Mouse (Mus musculus) liver, adult 2 months (tissue): ENCODE data around the gene Ccna1. TPM values are rescaled to one million over a fixed set of nuclear protein-coding genes. Genes with fewer than 3 reads are reported as not detected.

Source experiments
- DNase-seq: peaks from one replicate; pipeline ENCODE4 v3.0.0-alpha.2; 2011; ENCODE audit warnings: low read depth, low spot score; ENCODE audit errors: extremely low read depth
- H3K27ac ChIP-seq: fragments of 200-500 bp; replicated peaks from 2 replicates; pipeline ENCODE4 v1.5.1; 2012; ENCODE audit warnings: low read depth, mild to moderate bottlenecking, control low read depth, inconsistent platforms, low read length; ENCODE audit not compliant: insufficient read depth
- H3K27me3 ChIP-seq: fragments of 200-500 bp; 2 replicates; pipeline ENCODE4 v1.6.1; 2012; ENCODE audit warnings: mild to moderate bottlenecking, moderate library complexity, low read length, inconsistent platforms; ENCODE audit not compliant: control insufficient read depth, insufficient read depth
- H3K36me3 ChIP-seq: fragments of 200-500 bp; 2 replicates; pipeline ENCODE4 v1.6.1; 2012; ENCODE audit warnings: low read length, inconsistent platforms; ENCODE audit not compliant: control insufficient read depth, insufficient read depth
- H3K4me1 ChIP-seq: fragments of 200-500 bp; 2 replicates; pipeline ENCODE4 v1.6.1; 2011; ENCODE audit warnings: low read length; ENCODE audit not compliant: control insufficient read depth, insufficient read depth
- H3K4me3 ChIP-seq: fragments of 200-500 bp; 2 replicates; pipeline ENCODE4 v1.5.1; 2011; ENCODE audit warnings: low read depth, mild to moderate bottlenecking, control low read depth, low read length, moderate library complexity; ENCODE audit not compliant: insufficient read depth
- H3K79me2 ChIP-seq: fragments of 200-500 bp; 2 replicates; pipeline ENCODE4 v1.6.1; 2012; ENCODE audit warnings: inconsistent platforms, mild to moderate bottlenecking, low read length, moderate library complexity; ENCODE audit not compliant: control insufficient read depth, insufficient read depth
- H3K9ac ChIP-seq: fragments of 200-500 bp; 2 replicates; pipeline ENCODE4 v1.6.1; 2012; ENCODE audit warnings: low read depth, mild to moderate bottlenecking, control low read depth, inconsistent platforms, low read length
- CTCF ChIP-seq: fragments of 200-500 bp; IDR thresholded peaks from 2 replicates; pipeline ENCODE4 v1.5.1; 2011; ENCODE audit warnings: low read depth, low read length, control low read depth
- POLR2A ChIP-seq: fragments of 200-500 bp; IDR thresholded peaks from 2 replicates; pipeline ENCODE4 v1.6.1; 2011; ENCODE audit warnings: low read length, control low read depth; ENCODE audit not compliant: insufficient read depth; ENCODE audit errors: extremely low read depth
- WGBS: fragments of 180-500 bp; shearing (Covaris S2); methylation state at CpG from one replicate; pipeline ENCODE4 v1.1.7; 2018; 5-methylcytosine and 5-hydroxymethylcytosine counted together
- polyA plus RNA-seq: library from polyadenylated mRNA; depleted of rRNA; stranded (reverse); fragments of >200 nt; gene quantifications from 2 replicates; pipeline ENCODE4 v1.2.3, GENCODE M21; 2012
- total RNA-seq: library from RNA; depleted of rRNA; stranded (reverse); fragments of >200 nt; gene quantifications from 2 replicates; pipeline ENCODE4 v1.2.3, GENCODE M21; 2014

Gene Ccna1
- total and polyA plus RNA-seq, 2 experiments: not detected

DNA sequence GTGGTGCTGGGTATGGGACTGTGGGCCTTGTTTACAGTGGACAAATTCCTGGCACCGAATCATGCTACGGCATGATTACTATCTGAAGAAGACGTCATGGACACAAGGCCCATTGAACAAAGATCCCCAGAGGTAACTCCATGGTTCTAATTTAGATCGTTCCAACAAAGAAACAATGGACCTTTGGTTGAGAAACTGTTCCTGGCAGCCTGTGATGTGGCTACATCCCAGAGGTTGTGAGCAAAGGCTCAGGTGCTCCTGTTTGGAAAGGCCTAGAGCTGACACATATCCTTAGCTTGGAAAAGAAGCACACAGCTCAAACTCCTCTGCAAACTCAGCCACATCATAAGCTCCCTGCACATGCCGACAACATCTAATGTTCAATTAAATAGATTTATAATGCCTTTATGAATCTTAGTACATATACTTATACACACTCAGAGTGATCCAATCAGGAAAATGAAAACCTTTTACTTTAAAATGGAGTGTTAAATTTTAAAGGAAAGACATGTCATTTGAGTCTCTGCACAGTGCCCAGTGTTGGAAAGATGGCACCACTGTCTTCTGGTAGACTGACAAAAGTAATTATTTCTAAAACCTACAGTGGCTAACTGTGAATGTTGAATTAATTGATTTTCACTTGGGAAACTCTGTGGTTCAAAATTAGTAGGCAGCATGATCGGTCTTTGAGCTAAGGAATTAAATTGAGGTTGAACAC, 19.4 kb upstream of the Ccna1 start:
- Histone ChIP-seq H3K4me3 (no peak overlapping the region), H3K36me3 (no peaks in the 10 kb centered on the region), H3K9ac (no peak overlapping the region), H3K27me3 (no peaks in the 10 kb centered on the region), H3K27ac (no peak overlapping the region), H3K4me1 (no peaks in the 10 kb centered on the region), H3K79me2 (no peaks in the 10 kb centered on the region)
- DNase-seq: no peak
- TF ChIP-seq CTCF: no peak
- TF ChIP-seq POLR2A: no peak
- 84% methylated on average over 6 of the region's 6 CpGs for WGBS

GRCm38 (mm10) chr3:55067791-55068434, 12.6 kb upstream of the Ccna1 start:
- H3K9ac ChIP-seq: no peak overlapping the region
- H3K36me3 ChIP-seq: no peaks in the 10 kb centered on the region
- no peak for DNase-seq
- no peaks in the 10 kb centered on the region for H3K4me1 ChIP-seq
- H3K27ac ChIP-seq: no peak overlapping the region
- TF ChIP-seq POLR2A: no peak
- TF ChIP-seq CTCF: no peak
- H3K27me3 ChIP-seq: no peaks in the 10 kb centered on the region
- no peak overlapping the region for H3K4me3 ChIP-seq
- 27% methylated on average over 7 of the region's 7 CpGs for WGBS
- H3K79me2 ChIP-seq: no peaks in the 10 kb centered on the region

DNA sequence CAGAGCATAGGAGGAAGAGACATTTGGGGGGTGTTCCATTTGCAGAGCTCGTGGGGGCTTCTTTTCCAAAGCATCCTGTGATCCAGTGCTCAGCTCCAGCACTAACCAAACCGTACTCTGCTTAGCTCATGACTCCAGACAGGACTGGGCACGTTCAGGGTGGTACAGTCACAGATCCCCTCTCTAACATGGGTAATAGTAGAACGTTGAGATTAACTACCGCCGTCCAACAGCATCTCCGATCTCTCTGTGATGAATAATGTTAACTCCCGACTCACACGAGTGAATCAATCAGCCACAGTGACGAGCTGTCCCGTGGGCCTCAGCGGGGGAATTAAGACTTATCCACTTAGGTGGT, 11.3 kb upstream of the Ccna1 start:
- 78% methylated on average over 12 of the region's 12 CpGs for WGBS
- Histone ChIP-seq H3K79me2 (no peaks in the 10 kb centered on the region), H3K27ac (no peak overlapping the region), H3K9ac (no peak overlapping the region), H3K27me3 (no peaks in the 10 kb centered on the region), H3K36me3 (no peaks in the 10 kb centered on the region), H3K4me3 (no peak overlapping the region), H3K4me1 (no peaks in the 10 kb centered on the region)
- no peak for TF ChIP-seq CTCF
- TF ChIP-seq POLR2A: no peak
- no peak for DNase-seq

DNA sequence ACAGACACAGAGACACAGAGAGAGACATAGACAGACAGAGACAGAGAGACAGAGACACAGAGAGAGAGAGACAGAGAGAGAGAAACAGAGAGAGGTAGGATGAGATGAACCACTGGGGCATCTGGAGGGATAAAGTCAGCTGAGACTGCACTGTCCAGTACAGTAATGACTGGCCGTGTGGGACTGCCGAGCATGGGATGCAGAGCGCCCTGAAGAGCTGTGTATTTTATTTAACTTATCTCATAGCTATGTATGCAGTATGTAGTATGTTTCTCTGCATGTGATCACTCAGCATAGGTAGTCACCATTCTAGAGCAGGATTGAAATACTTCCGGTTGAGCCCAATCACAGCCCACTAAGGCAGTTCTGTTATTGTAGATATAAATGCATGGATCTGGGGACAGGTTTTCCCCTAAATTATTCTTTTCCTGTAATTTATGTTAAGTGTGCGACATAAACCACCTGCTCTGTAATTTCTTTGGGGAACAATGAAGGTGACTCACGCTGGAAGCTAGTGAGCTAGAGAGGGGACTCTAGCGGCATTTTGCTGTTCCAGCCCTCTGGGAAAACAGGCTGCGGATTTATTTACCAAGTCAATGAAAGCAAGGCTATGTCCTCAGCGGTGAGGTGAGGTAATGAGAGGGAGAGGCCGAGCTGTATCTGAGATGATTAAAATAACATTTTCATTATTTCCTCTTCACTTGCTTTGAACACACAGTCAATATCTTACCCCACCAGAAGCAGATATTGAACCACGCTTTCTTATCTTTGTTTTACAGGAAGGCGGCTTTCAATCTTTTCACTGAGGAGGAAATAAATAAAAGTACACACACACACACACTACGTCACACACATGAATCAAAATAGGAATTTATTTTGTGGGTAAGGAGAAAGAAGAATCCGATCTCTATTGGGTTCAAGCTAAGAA, 10.7 kb upstream of the Ccna1 start:
- H3K79me2 ChIP-seq: no peaks in the 10 kb centered on the region
- no peak overlapping the region for H3K9ac ChIP-seq
- no peak overlapping the region for H3K27ac ChIP-seq
- H3K27me3 ChIP-seq: no peaks in the 10 kb centered on the region
- 46% methylated on average over 14 of the region's 14 CpGs for whole genome bisulfite sequencing
- no peak for DNase-seq
- no peak for TF ChIP-seq POLR2A
- TF ChIP-seq CTCF: no peak
- H3K36me3 ChIP-seq: no peaks in the 10 kb centered on the region
- no peaks in the 10 kb centered on the region for H3K4me1 ChIP-seq
- no peak overlapping the region for H3K4me3 ChIP-seq

DNA sequence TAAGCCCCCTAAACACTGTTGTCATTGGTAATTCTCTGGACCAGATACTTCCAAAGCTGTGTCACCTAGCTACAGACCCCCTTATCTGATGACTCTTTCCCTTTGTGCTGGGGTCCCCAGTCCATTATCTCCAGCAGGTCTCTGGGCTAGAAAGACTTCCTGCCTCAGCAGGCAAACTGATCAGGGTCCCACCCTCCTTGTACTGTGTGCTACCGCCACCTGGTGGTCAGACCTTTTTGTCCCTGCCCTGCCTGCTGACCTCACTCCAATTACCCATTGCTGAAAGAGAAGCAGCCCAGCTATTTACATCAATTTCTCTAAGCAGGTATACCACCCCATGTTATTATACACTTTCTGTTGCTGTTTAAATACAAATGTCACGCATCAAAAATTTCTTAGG, 9.1 kb upstream of the Ccna1 start:
- DNase-seq: peak; percentile 26
- H3K36me3 ChIP-seq: no peaks in the 10 kb centered on the region
- no peak overlapping the region for H3K9ac ChIP-seq
- TF ChIP-seq CTCF (peak; percentile 93), POLR2A (no peak)
- 18% methylated on average over 2 of the region's 2 CpGs for WGBS
- H3K4me1 ChIP-seq: no peaks in the 10 kb centered on the region
- no peak overlapping the region for H3K4me3 ChIP-seq
- H3K79me2 ChIP-seq: no peaks in the 10 kb centered on the region
- H3K27me3 ChIP-seq: no peaks in the 10 kb centered on the region
- no peak overlapping the region for H3K27ac ChIP-seq

DNA sequence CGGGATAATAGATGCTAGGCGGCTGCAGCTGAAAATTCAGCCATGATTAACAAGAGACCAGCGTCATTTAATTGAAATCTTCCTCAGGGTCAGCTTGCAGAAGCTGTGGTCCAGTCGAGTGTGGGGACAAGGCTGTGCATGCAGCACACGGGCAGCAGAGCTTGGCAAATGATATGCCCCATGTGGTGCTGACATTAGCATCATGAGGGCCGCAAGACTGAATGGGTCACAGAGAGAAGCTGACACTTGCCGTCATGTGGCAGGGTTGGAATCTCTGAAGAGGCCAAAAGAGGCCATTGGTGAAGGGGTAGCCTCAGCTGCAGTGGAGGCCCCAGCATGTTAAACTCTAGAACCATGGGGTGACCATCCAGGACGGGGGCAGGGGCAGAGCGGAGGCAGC, 7.4 kb upstream of the Ccna1 start:
- 74% methylated on average over 9 of the region's 9 CpGs for WGBS
- Histone ChIP-seq H3K79me2 (no peaks in the 10 kb centered on the region), H3K36me3 (no peaks in the 10 kb centered on the region), H3K27me3 (no peaks in the 10 kb centered on the region), H3K27ac (no peak overlapping the region), H3K9ac (no peak overlapping the region), H3K4me3 (no peak overlapping the region), H3K4me1 (no peaks in the 10 kb centered on the region)
- no peak for TF ChIP-seq CTCF
- no peak for TF ChIP-seq POLR2A
- no peak for DNase-seq
